Mouse (Mus musculus) forelimb bud, embryonic 11.5 days (tissue): ENCODE data around the gene Rad51b.

Source experiments
- DNase-seq: peaks from one replicate; pipeline ENCODE4 v3.0.0-alpha.2; 2012; ENCODE audit warnings: low read depth, low spot score

Rad51b gene

DNA sequence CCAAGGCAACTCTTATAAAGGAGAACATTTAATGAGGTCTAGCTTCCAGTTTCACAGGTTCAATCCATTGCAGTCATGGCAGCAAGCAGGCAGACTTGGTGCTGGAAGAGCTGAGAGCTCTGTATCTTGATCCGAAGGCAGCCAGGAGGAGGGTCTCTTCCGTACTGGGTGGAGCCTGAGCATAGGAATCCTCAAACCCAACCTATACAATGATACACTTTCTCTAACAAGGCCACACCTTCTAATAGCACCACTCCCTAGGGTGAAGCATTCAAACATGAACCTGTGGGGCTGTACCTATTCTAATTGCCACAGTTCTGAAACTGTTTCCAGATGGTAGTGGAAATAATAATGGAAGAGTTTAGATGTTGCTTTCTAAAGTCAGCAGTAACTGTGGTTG is 33.5 kb downstream of the Rad51b start:
- DNase-seq = no peak

DNA sequence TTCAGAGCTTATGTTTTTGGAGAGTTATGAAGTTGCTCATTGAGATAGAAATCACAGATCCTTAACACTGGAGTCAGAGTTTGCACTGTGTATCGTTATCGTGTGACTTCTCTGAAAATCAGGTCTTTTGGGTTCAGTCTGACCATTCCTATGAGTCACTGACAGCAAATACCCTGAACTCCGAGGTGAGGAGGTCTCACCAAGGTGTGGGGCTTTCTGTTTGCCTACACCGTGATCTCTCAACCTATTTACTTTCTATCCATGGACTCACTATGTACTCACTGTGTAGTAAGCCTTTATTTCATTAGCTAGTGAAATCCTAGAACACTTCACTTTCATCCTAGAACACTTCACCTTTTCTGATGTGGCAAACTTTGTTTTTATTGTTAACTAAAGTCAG is 34.6 kb downstream of the Rad51b start:
- DNase-seq = no peak

DNA sequence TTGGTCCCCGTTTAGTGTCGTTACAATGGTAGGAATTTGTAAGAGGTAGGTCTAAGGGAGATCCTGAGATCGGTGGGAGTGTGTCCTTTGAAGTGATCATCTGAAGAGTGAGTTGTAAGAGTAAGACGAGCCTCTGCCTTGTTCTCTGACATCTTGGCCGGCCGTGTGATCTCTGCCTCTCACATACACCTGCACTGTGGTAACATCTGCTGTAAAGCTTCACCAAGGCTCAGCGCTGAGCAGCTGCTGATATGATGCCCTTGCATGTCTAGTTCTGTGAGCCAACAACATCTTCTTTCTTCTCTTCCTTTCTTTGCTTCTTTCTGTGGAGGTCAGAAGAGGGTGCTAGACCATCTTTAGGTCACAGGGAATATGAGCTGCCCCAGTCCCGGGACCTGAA is 41.7 kb downstream of the Rad51b start:
- DNase-seq = no peak

DNA sequence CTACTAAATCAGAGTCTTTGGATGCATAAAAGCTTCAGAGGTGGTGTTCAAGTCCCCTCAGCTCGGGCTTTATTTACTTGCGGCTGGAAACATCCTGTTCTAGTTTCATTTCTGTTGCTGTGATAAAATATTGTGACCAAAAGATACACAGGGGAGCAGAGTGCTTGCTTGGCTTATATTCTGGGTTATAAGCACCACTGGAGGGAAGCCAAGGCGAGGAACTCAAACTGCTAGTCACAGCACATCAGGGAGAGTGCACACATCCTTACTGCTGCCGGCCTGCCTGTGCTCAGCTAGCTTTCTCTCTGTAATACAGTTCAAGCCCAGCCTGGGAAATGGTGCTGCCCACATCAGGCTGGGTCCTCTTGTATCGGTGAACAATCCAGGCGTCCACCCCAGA is 43.4 kb downstream of the Rad51b start:
- DNase-seq = no peak

DNA sequence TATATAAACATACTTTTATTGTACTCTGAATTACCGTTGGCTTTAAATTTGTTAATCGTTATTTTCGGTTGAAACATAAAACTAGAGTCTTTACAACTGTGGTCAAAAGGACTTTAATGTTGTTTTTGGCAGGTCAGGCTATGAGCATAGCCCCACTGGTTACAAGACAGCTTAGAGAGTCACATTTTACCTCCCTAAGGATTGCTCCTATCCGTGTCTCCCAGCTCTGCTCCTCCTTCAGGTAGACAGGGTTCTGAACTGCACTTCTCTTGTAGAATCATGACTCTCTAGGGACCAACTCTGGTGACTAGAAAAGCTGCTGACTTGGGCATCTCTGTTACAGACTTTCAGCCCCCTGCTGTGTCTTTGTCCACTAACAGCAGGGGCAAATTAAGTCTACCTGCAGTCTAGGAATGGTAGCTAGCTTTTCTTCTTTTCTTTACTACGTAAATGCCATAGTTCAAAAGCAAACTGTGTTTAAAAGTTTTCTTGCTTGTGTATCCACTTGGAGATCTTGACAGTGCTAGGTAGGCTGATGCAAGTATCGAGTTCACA is 44.3 kb downstream of the Rad51b start:
- DNase-seq = no peak

DNA sequence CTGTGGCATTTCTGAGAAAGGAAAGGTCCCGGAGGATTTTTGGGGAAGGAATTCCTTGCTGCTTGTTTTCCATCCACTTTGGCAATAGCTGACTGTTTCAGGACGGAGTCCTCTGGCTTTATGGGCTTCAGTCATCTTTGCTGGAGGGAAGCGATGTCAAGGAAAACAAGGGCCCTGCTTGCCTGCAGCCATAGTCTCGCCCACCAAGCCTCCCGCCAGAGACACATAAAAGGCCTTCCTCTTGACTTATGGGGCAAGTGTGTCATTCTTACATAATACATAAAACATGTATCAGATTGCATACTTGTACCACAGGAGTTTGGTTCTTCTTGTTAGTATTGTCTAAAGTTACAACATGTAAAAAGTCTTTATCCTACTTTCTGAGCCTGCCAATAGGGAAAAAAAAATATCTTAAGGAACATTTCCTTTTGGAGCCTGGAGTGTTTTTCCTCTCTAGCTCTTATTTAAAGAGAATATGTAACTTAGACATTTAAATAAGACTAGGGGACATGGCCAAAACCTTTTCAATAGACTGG is 49.2 kb downstream of the Rad51b start:
- peak; percentile 13 for DNase-seq

DNA sequence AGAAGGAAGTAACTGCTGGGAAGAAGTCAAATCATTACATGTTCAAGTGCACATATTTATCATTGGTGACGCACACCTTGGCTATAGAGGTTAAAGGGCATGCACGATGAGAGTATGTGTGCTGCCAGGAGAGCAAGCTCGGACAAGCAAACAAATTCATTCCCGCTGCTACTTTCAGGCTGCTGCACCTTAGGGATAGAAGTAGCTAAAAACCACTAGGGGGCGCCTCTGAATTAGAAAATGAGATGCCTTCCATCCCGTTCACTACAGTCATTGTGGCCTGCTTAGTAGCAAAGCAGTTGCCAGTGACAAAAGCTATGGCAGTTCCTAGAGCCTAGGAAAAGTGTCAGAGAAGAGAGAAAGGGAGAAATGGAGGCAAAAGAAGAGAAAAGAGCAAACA is 50.6 kb downstream of the Rad51b start:
- DNase-seq = peak; percentile 85

DNA sequence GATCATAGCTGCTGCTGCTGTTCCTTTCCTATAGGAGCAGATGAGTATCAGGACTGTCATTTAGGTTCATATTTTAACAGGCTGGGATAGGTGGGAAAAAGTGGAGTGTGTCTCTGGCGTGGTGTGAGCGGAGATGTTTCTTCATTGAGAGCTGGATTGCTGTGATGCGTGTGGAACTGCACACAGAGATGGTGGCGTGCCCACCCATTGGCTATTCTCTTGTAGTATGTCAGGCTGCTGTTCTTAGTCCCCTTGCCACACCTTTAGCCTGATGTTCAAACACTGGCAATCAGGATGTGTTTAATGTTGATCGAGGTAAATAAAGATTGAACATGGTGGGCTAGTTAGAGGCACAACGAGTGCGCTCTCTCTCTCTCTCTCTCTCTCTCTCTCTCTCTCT is 54.4 kb downstream of the Rad51b start:
- DNase-seq = no peak

DNA sequence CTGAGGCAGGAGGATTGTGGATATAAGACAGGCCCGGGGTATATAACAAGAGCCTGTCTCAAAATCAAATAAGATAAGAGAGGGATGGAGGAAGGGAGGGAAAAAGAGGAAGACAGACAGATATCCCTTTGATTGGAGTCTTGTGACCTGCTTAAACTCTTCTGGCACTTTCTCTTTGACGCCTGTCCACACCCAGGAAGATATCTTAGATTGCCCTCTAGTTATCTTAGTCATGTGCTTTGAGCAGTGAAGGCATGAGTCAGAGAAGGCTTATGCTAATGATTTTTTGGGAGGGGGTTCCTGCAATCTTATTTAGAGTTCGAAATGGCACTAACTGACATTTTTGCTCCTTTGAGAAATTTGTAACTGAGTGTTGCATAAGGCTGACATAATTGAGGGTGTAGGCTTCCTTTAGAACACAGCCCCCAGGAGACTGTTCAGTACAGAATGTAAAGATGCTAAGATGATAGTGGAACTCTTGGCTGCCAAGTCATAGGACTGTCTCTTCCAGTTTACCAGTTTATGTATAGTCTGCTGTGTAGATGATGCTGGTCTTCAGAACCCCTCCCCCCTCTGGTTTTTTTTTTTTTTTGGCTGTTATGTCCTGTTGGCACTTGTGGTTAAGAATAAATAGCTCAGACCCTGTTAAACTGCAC is 55.1 kb downstream of the Rad51b start:
- no peak for DNase-seq

DNA sequence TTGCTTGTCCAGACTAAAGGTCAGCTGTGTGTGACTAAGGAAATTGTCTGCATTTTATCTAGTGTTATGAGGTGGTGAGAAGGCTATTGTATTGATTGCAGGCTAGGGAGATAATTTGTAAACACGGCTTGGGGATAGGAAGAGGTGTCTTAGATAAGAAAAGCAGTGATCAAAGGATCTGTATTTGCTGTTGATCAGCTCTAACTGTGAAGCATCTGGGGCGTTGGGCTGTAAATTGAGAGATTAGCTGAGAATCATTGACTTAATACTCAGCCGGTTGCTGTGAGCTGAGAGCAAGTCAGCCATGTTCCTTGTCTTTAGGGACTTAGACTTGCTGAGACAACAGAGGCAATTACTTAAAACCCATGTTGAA is 55.6 kb downstream of the Rad51b start:
- no peak for DNase-seq

DNA sequence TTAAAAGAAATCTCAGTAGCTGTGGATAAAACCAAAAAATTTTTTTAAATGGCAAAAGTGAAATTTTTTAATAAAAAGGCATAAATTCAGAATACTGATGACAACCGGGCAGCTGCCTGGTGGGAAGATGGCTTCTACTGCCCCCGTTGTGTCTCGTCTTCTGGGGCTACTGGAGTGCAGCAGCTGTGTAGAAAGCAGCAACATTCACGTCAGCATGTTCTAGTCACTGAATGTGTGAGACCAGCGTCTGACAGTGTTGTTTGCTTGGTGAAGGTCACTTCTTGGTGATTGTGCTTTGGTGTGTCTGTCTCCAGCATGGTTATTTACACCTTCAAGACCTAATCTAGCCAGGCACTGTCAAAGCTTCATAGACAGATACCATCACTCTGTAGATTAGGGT is 56.3 kb downstream of the Rad51b start:
- no peak for DNase-seq

DNA sequence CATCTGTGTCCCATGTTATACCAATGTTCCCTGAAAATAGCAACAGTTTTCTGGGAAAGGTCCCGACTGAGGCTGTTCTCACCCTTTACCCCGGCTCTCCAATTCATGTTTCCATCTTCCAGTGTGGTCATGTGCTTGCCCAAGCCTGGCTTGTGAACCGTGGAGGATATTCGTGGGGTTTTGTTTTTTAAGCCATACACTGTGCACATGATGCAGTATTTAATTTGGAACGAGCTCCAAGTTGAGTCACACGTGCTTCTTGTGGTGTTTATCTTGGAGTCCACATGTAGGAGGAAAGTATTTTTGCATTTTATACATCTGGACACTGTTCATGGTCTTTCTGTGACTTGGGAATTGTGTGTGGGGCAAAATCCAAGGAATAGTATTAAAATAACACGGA is 57.5 kb downstream of the Rad51b start:
- no peak for DNase-seq

DNA sequence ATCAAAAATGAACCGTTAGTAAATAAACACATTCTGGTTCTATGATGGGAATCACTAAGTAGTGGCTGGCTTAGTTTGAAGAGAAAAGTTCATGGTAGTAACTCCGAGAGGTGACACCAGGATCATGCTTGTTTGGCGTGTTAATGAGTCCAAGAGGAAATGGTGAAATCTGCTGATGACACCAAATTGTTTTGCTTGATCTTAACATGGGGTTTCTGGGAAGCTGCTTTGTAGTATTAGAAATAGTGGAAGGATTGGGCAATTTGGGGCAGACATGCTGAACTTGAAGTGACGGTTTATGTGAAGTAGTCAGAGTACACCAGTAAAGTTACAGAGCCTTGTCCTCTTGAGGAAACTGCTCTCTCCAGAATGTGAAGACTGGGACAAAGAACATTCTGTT is 59.1 kb downstream of the Rad51b start:
- DNase-seq = no peak

DNA sequence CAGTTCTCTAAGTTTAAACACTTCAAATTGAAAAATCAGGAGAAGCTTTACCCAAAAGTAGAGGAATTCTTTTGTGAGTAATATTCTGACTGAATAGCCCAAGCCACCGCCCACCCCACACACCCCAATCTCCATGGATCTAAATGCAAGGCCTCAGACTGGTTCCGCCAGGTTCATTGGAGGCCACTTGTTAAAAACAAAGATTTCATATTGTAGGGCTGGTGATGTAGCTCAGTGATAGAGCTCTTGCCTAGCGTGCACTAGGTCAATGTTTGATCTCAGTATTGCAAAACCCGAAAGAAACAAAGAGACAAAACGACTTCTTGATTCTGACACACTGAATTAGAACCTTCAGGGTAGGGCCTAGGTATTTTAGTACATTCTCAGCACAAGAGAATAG is 60.5 kb downstream of the Rad51b start:
- DNase-seq = no peak

DNA sequence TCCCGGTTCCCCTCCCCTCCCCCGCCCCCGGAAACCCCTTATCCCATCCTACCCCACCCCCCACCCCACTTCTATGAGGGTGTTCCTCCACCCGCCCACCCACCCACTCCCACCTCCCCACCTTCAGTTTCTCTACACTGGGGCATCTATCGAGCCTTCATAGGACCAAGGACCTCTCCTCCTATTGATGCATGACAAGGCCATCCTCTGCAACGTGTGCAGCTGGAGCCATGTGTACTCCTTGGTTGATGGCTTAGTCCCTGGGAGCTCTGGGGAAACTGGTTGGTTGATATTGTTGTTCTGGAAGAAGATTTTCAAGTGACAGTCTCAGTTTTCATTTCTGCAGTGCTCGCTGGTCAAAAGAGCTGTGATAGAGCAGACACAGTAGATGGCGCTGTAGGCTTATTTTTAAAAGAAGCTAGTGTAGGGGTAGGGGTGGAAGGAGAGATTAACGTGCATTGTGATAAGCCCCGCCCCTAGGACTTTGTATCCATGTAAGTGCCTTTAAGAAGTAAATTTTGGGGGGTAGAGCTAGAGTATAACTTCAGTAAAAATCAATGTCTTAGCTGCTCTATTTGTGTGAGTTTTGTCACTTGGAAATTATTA is 61.6 kb downstream of the Rad51b start:
- DNase-seq = peak; percentile 84

DNA sequence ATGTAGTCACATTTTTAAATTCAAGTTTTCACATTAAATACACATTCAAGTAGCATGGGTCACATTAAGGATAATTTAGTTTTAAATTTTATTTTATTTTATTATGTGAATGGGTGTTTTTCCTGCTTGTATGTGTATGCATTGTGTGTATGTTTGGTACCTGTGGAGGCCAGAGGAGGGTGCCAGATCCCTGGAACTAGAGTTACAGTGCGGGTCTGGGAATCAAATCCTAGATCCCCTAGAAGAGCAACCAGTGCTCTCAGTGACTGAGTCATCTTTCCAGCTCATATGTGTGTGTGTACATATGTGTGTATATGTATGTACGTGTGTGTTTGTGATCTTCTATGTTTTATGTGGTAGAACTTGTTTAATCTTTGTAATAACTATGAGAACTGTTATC is 62.3 kb downstream of the Rad51b start:
- DNase-seq = no peak

DNA sequence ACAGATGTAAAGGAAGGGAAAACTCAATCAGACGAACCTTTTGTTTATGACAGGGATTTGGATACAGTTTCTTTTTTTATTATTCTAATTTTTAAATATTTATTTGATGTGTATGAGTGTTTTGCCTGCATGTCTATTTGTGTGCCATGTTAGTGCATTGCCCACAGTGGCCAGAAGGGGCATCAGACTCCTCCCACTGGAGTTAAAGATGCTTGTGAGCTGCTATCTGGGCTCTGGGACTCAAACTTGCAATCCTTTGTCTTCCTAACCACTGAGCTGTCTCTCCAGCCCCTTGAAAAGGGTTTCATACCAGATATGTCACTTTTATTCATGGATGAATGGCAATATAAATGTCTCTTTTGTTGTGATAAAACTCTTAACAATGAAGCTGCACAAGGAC is 65.1 kb downstream of the Rad51b start:
- no peak for DNase-seq

DNA sequence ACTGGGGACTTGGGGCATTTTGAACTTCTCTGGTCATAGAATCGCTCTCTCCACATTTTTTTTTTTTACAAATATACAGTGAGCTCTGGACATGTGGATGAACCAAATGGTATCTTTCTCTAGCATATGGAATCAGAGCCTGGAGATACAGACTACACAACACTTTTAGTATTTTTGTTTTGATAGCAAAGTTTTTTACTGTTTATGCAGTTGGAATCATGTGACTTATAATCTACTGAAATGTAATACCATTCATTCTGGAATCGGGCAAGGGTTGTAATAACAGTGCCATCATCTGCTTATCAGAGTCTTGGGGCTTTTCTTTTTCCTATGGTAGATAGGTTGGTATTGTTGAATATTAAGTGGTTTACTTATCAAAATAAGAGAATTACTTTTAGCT is 67.2 kb downstream of the Rad51b start:
- no peak for DNase-seq

DNA sequence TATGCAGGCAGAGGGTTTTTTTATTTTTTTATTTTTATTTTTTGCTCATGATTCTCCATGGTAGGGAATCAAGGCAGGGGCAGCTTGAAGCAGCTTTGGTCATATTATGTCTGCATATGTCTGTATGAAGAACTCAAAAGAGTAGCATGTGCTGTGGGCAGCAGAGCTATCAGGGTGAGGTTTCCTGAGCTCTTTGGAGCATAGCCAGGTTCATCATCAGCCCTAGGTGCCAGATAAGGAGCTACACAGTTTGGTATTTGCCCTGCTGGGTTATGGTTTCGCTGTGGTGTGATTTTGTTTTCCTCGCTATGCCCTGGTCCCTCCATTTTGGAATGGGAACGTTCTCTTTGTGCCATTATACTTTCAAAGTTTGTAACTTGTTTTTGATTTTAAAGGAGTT is 71.7 kb downstream of the Rad51b start:
- no peak for DNase-seq

DNA sequence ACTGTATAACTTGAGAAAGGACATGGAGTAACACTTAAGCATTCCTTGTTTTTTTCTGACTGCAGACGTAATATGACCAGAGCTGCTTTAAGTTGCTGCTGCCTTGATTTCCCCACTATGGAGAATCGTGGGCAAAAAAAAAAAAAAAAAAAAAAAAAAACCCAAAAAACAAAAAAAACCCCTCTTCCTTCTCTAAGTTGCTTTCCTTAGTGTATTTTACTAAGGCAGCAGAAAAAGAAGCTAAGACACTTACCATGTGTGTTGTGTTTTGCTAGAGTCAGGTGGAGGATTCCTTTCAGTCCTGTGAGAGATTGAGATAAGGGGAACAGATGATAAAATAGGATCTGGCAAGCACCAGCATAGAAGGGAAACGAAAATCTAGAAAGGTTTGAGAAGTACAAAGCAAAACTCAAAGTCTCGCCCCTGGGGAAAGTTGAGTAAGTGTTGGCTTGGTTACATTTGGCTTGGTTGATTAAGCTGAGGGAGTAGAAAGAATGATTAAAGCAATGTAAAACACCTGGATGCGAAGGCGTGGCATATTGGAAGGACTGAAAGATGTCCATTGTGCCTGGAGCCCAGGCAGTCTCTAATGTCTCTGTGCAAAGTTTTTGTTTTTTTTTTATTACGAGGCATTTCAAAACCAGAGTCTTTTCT is 72.6 kb downstream of the Rad51b start:
- DNase-seq = no peak

DNA sequence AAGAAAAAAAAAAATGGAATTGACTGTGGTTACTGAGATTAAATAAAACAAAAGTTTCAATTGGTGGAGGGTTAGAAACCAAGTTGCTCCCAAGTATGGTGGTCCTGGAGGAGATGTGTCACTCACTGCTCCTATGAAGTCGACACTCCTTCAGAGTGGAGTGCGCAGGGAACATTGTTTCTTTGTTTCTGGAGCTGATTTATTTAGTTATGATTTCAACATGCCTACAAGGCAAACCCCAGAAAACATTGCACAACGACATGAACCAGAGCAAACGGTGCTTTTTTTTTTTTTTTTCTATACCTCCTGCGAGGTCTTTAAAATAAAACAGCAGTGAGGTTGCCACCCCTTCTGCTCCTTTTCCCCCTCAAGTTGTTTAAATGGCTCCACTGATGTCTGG is 75.6 kb downstream of the Rad51b start:
- DNase-seq = no peak

DNA sequence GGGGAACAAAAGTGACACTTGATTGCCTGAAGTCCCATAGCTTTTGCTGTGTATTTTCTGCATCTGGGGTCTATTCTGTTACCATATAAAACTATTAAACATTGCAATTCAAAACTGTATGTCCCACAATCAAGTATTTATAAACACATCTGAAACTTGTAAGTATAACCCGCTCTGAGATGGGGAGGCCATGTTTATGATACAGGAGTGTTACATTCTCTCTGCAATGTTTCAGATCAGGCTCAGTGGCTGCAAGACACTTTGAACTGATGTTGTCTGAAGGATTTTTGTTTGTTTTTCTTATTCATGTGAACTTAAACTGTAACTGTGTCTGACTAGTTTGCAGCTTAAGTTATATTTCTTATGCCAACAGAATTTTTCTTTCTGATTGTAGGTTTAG is 80.3 kb downstream of the Rad51b start:
- DNase-seq = no peak

DNA sequence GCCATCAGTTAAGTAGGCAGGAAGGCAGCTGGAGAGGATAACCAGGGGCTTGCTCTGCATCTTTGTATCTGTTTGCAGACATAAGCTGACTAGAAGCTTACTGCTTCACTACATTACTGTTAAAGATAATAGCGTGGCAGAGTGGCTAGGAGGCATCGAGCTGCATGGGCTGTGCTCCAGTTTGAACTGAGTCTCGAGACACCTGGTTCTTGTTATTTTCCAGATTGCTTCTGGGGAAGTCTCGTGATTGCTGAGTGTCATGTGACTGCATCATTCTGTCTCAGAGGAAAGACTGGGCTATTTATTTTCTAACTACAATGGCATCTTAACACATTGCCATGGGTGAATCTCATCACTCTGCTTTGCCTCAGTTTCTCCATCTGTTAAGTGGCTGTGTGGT is 80.8 kb downstream of the Rad51b start:
- DNase-seq = peak; percentile 74
